Mouse (Mus musculus) embryonic fibroblast, embryonic 13.5 days (primary cell): Measurements from ENCODE around the gene Exoc2.

Experiments
- CTCF ChIP-seq: IDR thresholded peaks from 2 replicates; pipeline ENCODE4 v1.5.1; 2011; ENCODE audit warnings: mild to moderate bottlenecking, control low read depth, low read length, moderate library complexity, borderline replicate concordance; ENCODE audit not compliant: insufficient read depth
- POLR2A ChIP-seq: IDR thresholded peaks from 2 replicates; pipeline ENCODE4 v1.6.1; 2011; ENCODE audit warnings: low read depth, mild to moderate bottlenecking, control low read depth, low read length, moderate library complexity

DNA sequence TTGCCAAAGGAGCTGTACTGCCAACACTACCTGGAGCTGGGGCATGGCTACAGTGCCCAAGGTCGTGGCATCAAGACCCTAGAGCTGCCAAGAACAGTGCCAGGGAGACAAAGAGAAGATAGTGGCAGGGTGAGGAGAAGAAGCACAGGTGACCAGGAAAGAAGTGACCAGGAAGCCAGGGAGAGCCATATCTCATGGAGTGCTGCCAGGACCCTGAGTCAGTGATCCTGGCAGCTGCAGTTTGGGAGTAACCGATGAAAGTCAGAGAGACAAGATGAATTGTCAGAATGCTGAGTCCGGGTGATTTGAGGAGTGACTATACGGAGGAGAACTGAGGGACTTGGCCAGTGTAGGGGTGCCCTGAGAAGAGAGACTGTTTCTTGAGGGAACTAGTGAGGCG, 180.3 kb downstream of the Exoc2 start:
- TF ChIP-seq CTCF (no peak), POLR2A (no peak)
